Mouse (Mus musculus): ENCODE data around the gene 6820408C15Rik.

The 6820408C15Rik gene

DNA sequence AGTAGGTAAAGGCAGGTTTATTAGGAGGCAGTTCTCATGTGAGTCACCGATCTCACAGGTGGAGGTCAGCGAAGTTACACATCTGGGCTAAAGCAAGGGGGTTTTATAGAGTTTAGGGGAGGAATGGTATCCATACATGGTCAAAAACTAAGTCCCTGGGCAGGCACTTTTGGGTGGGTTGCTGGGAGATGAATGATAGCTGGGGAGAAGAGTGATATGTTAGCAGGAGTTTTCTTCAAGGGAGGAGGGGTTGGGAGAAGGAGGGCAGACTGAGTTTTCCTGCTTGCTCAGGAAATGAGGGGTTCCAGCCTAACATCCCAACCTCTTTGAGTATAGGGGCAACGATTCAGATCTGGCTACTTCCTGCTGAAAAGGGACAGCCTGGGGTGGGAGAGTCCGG is at the start of gene 6820408C15Rik:
TSS of gene 6820408C15Rik (plus strand) at position 301 of the 400 bp plus-strand sequence.
- DNase-seq = no peak

DNA sequence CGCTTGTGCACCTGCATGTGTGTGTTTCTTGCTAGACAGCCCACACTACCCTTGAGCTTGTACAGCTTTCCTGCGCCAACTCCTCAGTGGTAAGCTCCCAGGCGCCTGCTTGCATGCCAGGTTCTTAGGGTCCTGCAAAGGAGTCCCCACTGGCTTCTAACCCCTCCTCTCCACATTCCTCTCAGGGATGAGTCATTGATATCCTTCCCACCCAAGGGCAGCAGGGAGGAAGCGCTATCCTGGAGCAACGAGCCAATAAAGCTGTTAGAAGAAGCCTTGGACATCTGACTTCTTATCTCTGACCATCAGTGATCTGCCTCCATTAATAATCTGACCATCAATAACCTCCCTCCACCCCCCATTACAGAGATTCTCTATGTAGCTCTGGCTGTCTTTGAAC is 47.5 kb upstream of the 6820408C15Rik start:
- no peak for DNase-seq

DNA sequence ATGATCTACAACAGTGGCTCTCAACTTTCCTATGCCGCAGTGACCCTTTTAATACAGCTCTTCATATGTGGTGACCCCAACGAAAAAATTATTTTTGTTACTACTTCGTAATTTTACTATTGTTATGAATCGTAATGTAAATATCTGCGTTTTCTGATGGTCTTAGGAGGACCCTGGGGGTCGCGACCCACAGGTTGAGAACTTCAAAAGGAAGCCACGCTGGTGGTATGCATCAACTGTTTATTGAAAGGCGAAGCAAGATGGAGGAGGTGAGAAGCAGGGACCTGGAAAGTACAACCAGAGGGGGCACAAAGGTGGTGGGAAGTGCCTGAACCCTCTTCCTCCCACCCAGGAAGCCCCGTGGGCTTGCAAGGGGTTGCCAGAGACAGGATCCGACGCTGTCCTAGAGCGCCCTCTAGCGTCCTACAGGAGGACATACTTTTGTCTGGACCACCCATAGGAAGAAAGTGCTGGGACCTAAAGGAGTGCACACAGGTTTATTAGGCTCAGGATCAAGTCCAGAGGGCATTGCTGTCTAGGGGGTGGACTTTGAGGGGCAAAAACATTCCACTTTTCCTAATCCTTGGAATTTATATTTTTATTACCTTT is 46.8 kb upstream of the 6820408C15Rik start:
- DNase-seq = no peak

DNA sequence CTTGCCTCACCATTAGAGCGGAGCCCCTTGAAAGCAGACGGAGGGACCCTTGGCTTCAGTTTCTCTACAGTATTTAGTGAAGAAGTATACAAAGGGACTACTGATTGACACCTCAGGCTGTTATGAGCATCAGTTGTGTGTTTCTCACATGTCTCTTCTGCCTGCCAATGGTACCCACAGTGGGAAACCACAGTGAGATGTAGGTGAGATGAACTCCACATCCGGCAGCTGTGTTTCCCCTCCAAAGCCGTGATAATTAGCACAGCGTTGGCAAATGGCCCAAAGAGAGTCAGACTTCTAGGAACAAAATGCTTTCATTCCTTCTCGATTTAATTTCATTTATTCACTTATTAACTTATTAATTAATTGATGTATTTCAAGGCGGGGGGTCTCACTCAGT is 43.3 kb upstream of the 6820408C15Rik start:
- no peak for DNase-seq

DNA sequence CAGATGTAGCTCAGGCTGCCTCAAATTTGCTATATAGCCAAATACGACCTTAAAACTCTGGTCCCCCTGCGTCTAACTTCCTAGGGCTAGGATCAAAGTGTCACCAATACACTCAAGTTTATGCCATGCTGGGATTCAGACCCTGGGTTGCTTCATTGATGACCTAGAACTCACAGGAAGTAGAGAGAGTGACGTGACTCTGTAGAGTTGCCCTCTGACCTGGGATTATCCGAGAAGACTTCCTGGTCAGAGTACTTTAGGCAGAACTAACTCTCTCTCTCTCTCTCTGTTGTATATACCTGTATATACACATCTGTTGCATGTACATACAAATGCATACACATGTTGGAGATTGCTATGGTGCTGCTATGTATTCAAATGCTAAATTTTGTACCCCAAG is 42.7 kb upstream of the 6820408C15Rik start:
- DNase-seq = no peak

GRCm38 (mm10) chr2:152373547-152373946 is 41.8 kb upstream of the 6820408C15Rik start:
- no peak for DNase-seq

DNA sequence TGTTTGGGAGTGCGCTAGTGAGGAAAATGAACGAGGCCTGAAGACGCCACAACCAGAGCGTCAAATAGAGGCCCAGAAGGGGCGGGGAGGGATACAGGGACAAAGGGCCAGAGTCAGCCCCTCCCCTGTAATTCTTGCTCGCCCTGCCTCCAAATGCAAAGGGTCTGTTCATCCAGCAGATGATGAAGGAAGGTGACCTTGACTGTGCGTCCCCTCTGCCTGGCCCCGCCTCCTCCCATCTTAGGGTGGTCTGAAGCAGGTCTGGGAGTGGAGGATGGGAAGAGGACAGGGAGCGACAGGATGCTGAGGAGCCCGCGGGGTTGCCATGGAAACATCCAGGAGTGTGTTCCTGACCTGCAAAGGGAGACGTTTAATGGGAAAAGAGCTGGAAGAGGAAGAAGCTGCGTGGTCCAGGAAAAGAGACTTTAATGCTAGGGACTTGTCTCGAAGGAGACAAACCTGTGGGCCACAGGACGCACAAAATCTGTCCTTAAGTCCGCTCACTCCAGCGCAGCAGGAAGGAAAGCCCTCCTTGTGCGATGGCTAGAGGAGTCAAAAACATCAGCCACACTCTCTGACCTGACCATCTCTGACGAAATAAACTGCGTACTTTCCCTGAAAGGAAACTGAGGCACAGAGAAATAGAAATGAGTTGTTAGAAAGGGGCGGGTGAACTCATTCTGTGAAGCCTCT is 39.6 kb upstream of the 6820408C15Rik start:
- DNase-seq = peak; percentile 65

GRCm38 (mm10) chr2:152376345-152376741 is 39.0 kb upstream of the 6820408C15Rik start, which contains the start of gene Nrsn2:
Gene Nrsn2 (minus strand): TSS chr2:152376638.
- no peak for DNase-seq

GRCm38 (mm10) chr2:152384191-152384590 is 31.2 kb upstream of the 6820408C15Rik start:
- DNase-seq = no peak

DNA sequence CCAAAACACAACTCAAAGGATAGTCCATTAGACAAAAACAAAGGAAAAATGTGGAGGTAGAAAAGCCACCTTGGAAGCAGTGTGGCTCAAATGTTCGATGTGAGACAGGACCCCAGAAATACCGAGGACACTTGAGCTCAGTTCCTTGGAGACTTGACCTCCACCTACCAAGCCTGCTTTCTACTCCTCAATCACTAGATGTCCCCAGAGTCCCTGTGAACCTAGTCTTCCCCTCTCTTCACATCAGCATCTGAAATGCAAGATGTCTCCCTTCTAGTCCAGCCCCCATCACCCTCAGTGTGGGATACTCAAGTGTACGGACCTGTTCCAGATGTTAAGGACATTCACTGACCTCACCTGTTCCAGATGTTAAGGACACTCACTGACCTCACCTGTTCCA is 22.6 kb upstream of the 6820408C15Rik start:
- peak; percentile 61 for DNase-seq

GRCm38 (mm10) chr2:152393225-152394017 is 22.0 kb upstream of the 6820408C15Rik start:
- no peak for DNase-seq

GRCm38 (mm10) chr2:152395271-152395920 is 20.0 kb upstream of the 6820408C15Rik start:
- no peak for DNase-seq

DNA sequence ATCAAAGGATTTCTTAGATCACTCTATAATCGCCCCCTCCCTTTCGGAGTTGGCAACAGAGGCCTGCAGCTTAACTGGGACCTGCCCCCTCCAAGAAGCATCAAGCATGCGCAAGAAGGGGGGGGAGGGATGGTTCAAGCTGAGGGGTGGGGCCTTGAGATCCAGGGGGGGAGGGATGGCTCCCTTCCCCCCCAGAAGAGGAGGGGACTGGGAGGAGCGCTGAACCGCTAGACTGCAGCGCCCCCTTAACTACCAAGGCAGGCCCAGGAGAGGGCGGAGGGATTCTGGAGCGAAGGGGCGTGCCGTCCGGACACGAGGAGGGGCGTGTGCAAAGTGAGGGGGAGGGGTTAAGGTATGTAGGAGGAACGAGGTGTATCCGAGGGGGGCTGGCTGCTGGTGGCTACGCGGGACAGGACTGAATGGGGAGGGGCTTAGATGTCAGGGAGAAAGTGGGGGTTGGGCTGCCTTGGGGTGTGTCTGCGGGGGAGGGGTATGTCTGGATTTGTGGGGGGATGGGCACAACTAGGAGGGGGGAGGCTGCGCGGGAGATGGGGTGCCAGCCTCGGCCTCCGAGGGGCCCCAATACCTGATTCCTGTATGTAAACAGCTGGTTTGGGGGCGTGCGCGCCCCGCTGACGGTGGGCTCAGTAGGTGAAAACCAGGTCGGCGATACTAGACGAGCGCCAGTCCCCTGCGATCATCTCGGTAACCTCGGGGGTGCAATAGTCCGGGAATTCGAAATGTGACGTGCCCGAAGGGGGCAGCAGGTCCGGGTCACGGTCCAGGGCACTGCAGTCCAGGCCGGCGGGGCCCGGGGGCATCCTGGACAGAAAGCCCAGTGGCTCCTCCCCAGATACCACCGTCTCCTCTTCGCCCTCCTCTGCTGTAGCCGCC is 19.0 kb upstream of the 6820408C15Rik start:
- peak; percentile 94 for DNase-seq

DNA sequence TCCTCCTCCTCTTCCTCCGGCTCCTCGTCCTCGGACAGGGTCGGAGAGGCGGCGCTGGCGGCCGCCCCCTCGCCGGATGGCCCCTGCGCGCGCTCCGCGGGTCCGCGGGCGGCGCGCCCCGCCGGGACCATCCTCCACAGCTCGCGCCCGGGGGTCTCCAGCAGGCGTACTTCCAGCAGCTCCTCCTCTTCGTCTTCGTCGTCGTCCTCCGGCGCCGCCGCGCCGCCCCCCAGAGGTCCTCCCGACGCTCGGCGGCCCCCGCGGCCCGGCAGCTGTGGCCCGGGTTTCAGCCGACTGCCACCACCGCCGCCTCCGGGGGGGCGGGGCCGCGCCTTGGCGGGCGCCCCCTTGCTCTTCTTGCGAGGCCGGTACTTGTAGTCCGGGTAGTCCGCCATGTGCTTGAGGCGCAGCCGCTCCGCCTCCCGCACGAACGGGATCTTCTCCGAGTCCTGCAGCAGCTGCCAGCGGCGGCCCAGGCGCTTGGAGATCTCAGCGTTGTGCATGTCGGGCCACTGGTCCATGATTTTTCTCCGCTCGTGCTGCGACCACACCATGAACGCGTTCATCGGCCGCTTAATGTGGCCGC is 18.3 kb upstream of the 6820408C15Rik start:
- peak; percentile 92 for DNase-seq

DNA sequence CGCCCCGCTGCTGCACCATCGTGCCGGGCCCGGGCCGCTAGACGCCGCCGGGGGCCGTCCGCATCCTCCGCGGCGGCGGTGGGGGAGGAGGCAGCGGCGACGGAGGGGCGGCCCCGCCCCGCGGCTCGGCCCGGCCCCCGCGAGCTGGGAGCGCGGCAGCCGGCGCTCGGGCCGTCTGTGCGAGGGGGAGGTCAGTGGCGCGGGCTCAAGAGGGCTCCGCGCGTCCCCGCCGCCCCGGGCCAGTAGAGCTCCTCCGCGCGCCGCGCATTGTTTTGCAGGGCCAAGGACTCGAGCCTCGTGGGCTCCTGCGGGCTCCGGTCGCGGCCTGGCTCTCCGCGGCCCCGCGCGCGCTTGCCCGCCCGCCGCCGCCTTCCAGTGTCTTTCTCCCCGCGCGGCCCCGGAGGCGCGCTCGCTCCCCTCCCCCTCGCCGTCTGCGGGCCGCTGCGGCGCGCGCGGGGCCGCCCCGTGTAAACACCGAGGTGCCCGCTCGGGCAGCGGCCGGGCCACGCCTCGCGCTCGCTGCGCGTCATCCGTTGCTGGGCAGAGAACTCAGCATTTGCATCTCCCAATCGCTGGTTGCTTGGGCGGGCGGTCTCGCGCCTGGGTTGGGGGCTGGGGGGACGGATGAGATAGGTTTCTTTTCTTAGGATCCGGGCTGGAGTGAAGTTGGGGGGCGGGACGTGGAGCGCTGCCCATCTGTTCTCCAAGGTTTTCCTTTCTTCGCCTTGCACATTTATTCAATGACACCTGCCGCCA is 17.5 kb upstream of the 6820408C15Rik start, which contains the start of gene Sox12:
TSS of gene Sox12 (minus strand) at position 384 of the 756 bp plus-strand sequence.
- peak; percentile 96 for DNase-seq

- DNase-seq = peak; percentile 94
Measured at GRCm38 (mm10) chr2:152398691-152399090, 16.7 kb upstream of the 6820408C15Rik start.

- no peak for DNase-seq
Measured at GRCm38 (mm10) chr2:152399122-152399542, 16.3 kb upstream of the 6820408C15Rik start.

DNA sequence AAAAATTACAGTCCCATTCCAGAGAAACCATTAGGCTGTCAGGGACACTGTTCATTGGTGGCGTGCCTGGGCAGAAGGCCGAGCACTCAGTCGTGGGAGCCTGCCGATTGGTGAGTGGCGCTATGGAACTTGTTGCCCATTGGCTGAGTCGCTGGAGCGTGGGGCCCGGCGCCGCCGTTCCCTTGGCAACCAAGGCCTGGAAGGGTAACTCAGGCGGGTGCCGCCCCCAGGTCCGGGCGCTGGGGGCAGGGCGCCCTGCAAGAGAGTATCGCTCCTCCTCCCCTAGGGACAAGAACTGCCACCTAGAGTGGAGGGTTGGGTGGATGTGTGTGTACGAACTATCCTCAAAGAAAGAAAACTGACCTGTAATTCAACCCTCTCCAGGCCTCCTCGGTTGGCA is 9.3 kb upstream of the 6820408C15Rik start:
- DNase-seq = peak; percentile 99

- DNase-seq = no peak
Measured at GRCm38 (mm10) chr2:152409781-152410180, 5.6 kb upstream of the 6820408C15Rik start.

DNA sequence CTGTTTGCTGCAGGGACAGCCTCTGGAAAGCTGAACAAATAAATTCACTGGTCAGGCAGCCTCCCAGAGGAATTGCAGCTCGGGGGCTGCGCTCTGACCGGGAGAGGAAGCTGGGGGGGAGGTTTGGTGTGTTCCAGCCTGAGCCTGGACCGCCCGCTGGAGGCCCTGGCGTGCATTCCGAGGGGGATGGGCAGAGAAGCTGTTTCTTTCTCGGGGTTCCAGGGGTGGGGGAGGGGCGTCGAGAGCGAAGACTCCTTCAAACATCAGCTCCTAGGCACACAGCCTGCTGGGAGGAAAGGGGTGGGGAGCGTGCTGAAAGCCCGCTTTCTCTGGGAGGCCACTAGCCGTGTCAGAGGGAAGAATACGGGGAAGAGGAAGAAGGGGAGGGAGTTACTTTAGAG is 4.4 kb upstream of the 6820408C15Rik start:
- peak; percentile 78 for DNase-seq

DNA sequence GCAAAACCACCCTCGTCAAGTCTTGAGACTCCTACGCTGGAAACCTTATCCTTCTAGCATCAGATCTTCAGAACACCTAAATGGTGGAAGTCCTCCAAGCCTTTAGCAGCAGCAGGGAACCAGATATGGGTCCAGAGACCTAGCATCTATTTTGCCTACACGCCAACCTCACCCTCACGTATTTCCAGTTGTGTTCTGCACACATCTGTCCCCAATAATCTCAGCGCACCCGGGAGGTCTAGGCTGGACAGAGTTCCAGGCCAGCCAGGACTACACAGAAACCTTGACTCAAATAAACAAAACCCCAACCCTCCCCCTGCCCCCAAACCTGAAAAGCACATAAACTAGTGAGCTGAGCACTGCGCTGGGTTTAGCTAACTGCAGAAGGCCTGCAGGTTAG is 3.9 kb upstream of the 6820408C15Rik start:
- DNase-seq = no peak
